Mouse (Mus musculus) kidney, embryonic 14.5 days (tissue): ENCODE results near the gene Cpsf6. TPM values are rescaled to one million over a fixed set of nuclear protein-coding genes. Genes with fewer than 3 reads are reported as not detected.
"Not testable (repeated sequence)": the region's sequence is repeated elsewhere in the genome, so short reads cannot be mapped to it uniquely, and the experiment has no call there.

Source experiments
- ATAC-seq: fragments of 200-750 bp; cut with Nextera tagmentation; 2 replicates; pipeline ENCODE4 v1.8.0; 2017; ENCODE audit warnings: moderate number of reproducible peaks, mild to moderate bottlenecking, moderate TSS enrichment, moderate library complexity; ENCODE audit not compliant: low FRiP score, low TSS enrichment
- H3K27ac ChIP-seq: fragments of 300-500 bp; sonication (generic); 2 replicates; pipeline ENCODE4 v1.5.1; 2014; ENCODE audit warnings: low read depth, mild to moderate bottlenecking, low read length, moderate library complexity, mixed read lengths
- H3K27me3 ChIP-seq: fragments of 300-500 bp; sonication (generic); 2 replicates; pipeline ENCODE4 v1.6.1; 2014; ENCODE audit warnings: mild to moderate bottlenecking, low read length; ENCODE audit not compliant: control insufficient read depth, insufficient read depth
- H3K36me3 ChIP-seq: fragments of 300-500 bp; sonication (generic); 2 replicates; pipeline ENCODE4 v1.6.1; 2014; ENCODE audit warnings: low read length, mixed read lengths; ENCODE audit not compliant: control insufficient read depth, insufficient read depth
- H3K4me1 ChIP-seq: fragments of 300-500 bp; sonication (generic); 2 replicates; pipeline ENCODE4 v1.6.1; 2014; ENCODE audit warnings: low read length, mixed read lengths; ENCODE audit not compliant: control insufficient read depth, insufficient read depth
- H3K4me2 ChIP-seq: fragments of 300-500 bp; sonication (generic); replicated peaks from 2 replicates; pipeline ENCODE4 v1.6.1; 2014; ENCODE audit warnings: low read depth, mild to moderate bottlenecking, low read length
- H3K4me3 ChIP-seq: fragments of 300-500 bp; sonication (generic); 2 replicates; pipeline ENCODE4 v1.5.1; 2014; ENCODE audit warnings: mild to moderate bottlenecking, low read length
- H3K9ac ChIP-seq: fragments of 300-500 bp; sonication (generic); 2 replicates; pipeline ENCODE4 v1.6.1; 2014; ENCODE audit warnings: low read depth, mild to moderate bottlenecking, low read length, moderate library complexity
- H3K9me3 ChIP-seq: fragments of 300-500 bp; sonication (generic); 2 replicates; pipeline ENCODE4 v1.6.1; 2016; ENCODE audit warnings: low read length; ENCODE audit not compliant: control insufficient read depth
- WGBS: fragments of 180-500 bp; shearing (Covaris S2); extraction: QIAGEN DNeasy Blood & Tissue Kit; methylation state at CpG from one replicate; pipeline ENCODE4 v1.1.7; 2014; 5-methylcytosine and 5-hydroxymethylcytosine counted together
- polyA plus RNA-seq: library from polyadenylated mRNA; unstranded; fragments of >200 nt; fragmentation: Nextera tagmentation; extraction: Ambion mirVana; gene quantifications from 2 replicates; pipeline ENCODE4 v1.2.1, GENCODE M21; 2014

The Cpsf6 gene
- polyA plus RNA-seq, 1 experiment from 2014 or later: 208 TPM

GRCm38 (mm10) chr10:117391057-117391456 is 11.2 kb upstream of the Cpsf6 start:
- no peaks in the 10 kb centered on the region for H3K27me3 ChIP-seq
- H3K36me3 ChIP-seq: no peaks in the 10 kb centered on the region
- 31% methylated on average over 5 of the region's 5 CpGs for WGBS
- no peak overlapping the region for H3K9ac ChIP-seq
- no peaks in the 10 kb centered on the region for H3K9me3 ChIP-seq
- peaks cover 4% of the 10 kb centered on the region; the same call in 1 of the 2 replicates for H3K4me1 ChIP-seq
- H3K4me2 ChIP-seq: no peak overlapping the region
- no peak overlapping the region for H3K27ac ChIP-seq
- no peak for ATAC-seq
- H3K4me3 ChIP-seq: no peak overlapping the region

GRCm38 (mm10) chr10:117389904-117390875 is 10.4 kb upstream of the Cpsf6 start:
- WGBS: 51% methylated on average over 31 of the region's 31 CpGs
- no peak overlapping the region for H3K4me2 ChIP-seq
- no peak overlapping the region for H3K4me3 ChIP-seq
- no peaks in the 10 kb centered on the region for H3K36me3 ChIP-seq
- no peaks in the 10 kb centered on the region for H3K9me3 ChIP-seq
- H3K27ac ChIP-seq: no peak overlapping the region
- H3K9ac ChIP-seq: no peak overlapping the region
- H3K27me3 ChIP-seq: no peaks in the 10 kb centered on the region
- H3K4me1 ChIP-seq: peaks cover 4% of the 10 kb centered on the region; the same call in 1 of the 2 replicates
- ATAC-seq: no peak

DNA sequence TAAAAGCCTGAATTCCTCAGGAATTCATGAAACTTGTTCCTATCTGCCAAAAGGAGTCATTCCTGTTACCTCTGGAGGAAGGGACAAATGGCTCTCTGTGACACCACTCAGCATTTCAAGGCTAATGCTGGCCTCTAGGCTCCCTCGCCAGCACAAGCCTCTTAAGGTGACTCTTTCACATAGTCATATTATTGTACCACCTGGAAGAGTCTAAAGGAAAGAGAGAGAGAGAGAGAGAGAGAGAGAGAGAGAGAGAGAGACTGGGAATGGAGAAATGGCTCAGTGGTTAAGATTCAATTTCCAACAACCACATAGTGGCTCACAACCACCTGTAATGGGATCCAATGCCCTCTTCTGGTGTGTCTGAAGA is 9.5 kb upstream of the Cpsf6 start:
- Histone ChIP-seq H3K36me3 (no peaks in the 10 kb centered on the region), H3K9ac (no peak overlapping the region), H3K9me3 (no peaks in the 10 kb centered on the region), H3K4me1 (peaks cover 4% of the 10 kb centered on the region; the same call in 1 of the 2 replicates), H3K27ac (no peak overlapping the region), H3K27me3 (no peaks in the 10 kb centered on the region), H3K4me2 (no peak overlapping the region), H3K4me3 (no peak overlapping the region)
- 91% methylated on average over 1 of the region's 1 CpGs for WGBS
- ATAC-seq: no peak

GRCm38 (mm10) chr10:117388637-117389370 is 9.0 kb upstream of the Cpsf6 start:
- ATAC-seq: no peak
- no peak overlapping the region for H3K4me3 ChIP-seq
- WGBS: 53% methylated on average over 2 of the region's 2 CpGs
- no peaks in the 10 kb centered on the region for H3K9me3 ChIP-seq
- no peaks in the 10 kb centered on the region for H3K36me3 ChIP-seq
- H3K4me1 ChIP-seq: peaks cover 4% of the 10 kb centered on the region; the same call in 1 of the 2 replicates
- H3K27ac ChIP-seq: no peak overlapping the region
- H3K9ac ChIP-seq: no peak overlapping the region
- no peaks in the 10 kb centered on the region for H3K27me3 ChIP-seq
- no peak overlapping the region for H3K4me2 ChIP-seq

DNA sequence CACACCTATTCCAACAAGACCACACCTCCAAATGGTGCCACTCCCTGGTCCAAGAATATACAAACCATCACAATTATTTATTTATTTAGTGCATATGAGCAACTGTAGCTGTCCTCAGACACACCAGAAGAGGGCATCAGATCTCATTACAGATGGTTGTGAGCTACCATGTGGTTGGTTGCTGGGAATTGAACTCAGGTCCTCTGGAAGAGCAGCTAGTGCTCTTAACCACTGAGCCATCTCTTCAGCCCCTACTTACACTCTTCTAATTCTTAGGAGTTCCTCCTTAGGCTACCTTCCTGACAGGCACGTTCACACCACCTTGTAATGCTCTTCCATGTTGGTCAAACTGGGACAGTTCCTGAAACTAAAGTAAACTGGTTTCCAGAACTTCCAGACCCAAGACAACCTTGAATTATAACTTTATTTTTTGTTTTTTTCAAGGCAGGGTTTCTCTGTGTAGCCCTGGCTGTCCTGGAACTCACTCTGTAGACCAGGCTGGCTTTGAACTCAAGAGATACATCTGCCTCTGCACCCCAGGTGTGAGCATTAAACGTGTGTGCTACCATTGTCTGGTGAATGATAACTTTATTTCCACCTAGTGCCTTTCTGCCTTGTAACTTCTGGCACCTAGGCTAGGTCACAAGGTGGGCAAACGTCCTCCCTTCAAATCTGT is 8.3 kb upstream of the Cpsf6 start:
- H3K27me3 ChIP-seq, H3K4me3 ChIP-seq, ATAC-seq, H3K36me3 ChIP-seq, H3K9ac ChIP-seq, H3K4me1 ChIP-seq, H3K27ac ChIP-seq, H3K9me3 ChIP-seq, H3K4me2 ChIP-seq: not testable (repeated sequence)
- 32% methylated on average over 3 of the region's 3 CpGs for WGBS

GRCm38 (mm10) chr10:117386981-117387380 is 7.2 kb upstream of the Cpsf6 start:
- no peaks in the 10 kb centered on the region for H3K27me3 ChIP-seq
- H3K36me3 ChIP-seq: no peaks in the 10 kb centered on the region
- H3K9ac ChIP-seq: no peak overlapping the region
- H3K4me2 ChIP-seq: no peak overlapping the region
- no peak overlapping the region for H3K27ac ChIP-seq
- ATAC-seq: no peak
- no peaks in the 10 kb centered on the region for H3K9me3 ChIP-seq
- WGBS: 78% methylated on average over 6 of the region's 6 CpGs
- H3K4me3 ChIP-seq: no peak overlapping the region
- no peaks in the 10 kb centered on the region for H3K4me1 ChIP-seq

- ATAC-seq: no peak
- Histone ChIP-seq H3K9me3 (no peaks in the 10 kb centered on the region), H3K4me2 (no peak overlapping the region), H3K4me3 (no peak overlapping the region), H3K9ac (no peak overlapping the region), H3K36me3 (no peaks in the 10 kb centered on the region), H3K27ac (no peak overlapping the region), H3K4me1 (no peaks in the 10 kb centered on the region), H3K27me3 (no peaks in the 10 kb centered on the region)
- 85% methylated on average over 1 of the region's 1 CpGs for WGBS
These were observed 6.4 kb upstream of the Cpsf6 start for GRCm38 (mm10) chr10:117386261-117386660.

- Histone ChIP-seq H3K27ac (no peak overlapping the region), H3K9me3 (no peaks in the 10 kb centered on the region), H3K9ac (no peak overlapping the region), H3K4me3 (no peak overlapping the region), H3K36me3 (no peaks in the 10 kb centered on the region), H3K27me3 (no peaks in the 10 kb centered on the region), H3K4me2 (no peak overlapping the region), H3K4me1 (no peaks in the 10 kb centered on the region)
- ATAC-seq: no peak
- WGBS: 82% methylated on average over 4 of the region's 4 CpGs
These were observed 5.6 kb upstream of the Cpsf6 start for GRCm38 (mm10) chr10:117385431-117385830.
